Mouse (Mus musculus) stomach, embryonic 14.5 days (tissue): Measurements from ENCODE around the gene Prkch. TPM values are rescaled to one million over a fixed set of nuclear protein-coding genes. Genes with fewer than 3 reads are reported as not detected.

Experiments
- ATAC-seq: fragments of 200-750 bp; cut with Nextera tagmentation; 2 replicates; pipeline ENCODE4 v1.8.0; 2017; ENCODE audit warnings: low read depth, moderate TSS enrichment; ENCODE audit not compliant: insufficient number of reproducible peaks, insufficient read depth, low FRiP score
- H3K27ac ChIP-seq: fragments of 300-500 bp; sonication (generic); 2 replicates; pipeline ENCODE4 v1.5.1; 2014; ENCODE audit warnings: mild to moderate bottlenecking, low read length, moderate library complexity, mixed read lengths
- H3K27me3 ChIP-seq: fragments of 300-500 bp; sonication (generic); 2 replicates; pipeline ENCODE4 v1.6.1; 2014; ENCODE audit warnings: low read length, control low read depth, mixed read lengths; ENCODE audit not compliant: control insufficient read depth, insufficient read depth
- H3K36me3 ChIP-seq: fragments of 300-500 bp; sonication (generic); 2 replicates; pipeline ENCODE4 v1.6.1; 2014; ENCODE audit warnings: mild to moderate bottlenecking, control low read depth, low read length, moderate library complexity, mixed read lengths; ENCODE audit not compliant: control insufficient read depth, insufficient read depth
- H3K4me1 ChIP-seq: fragments of 300-500 bp; sonication (generic); 2 replicates; pipeline ENCODE4 v1.6.1; 2014; ENCODE audit warnings: low read length, control low read depth, mixed read lengths; ENCODE audit not compliant: control insufficient read depth, insufficient read depth
- H3K4me2 ChIP-seq: fragments of 300-500 bp; sonication (generic); replicated peaks from 2 replicates; pipeline ENCODE4 v1.6.1; 2014; ENCODE audit warnings: low read depth, low read length, control low read depth
- H3K4me3 ChIP-seq: fragments of 300-500 bp; sonication (generic); 2 replicates; pipeline ENCODE4 v1.5.1; 2014; ENCODE audit warnings: low read depth, low read length, control low read depth
- H3K9ac ChIP-seq: fragments of 300-500 bp; sonication (generic); replicated peaks from 2 replicates; pipeline ENCODE4 v1.6.1; 2014; ENCODE audit warnings: low read depth, mild to moderate bottlenecking, control low read depth, low read length, moderate library complexity, mixed read lengths
- H3K9me3 ChIP-seq: fragments of 300-500 bp; sonication (generic); 2 replicates; pipeline ENCODE4 v1.6.1; 2016; ENCODE audit warnings: low read depth, low read length, control low read depth; ENCODE audit not compliant: control insufficient read depth
- WGBS: fragments of 180-500 bp; shearing (Covaris S2); extraction: QIAGEN DNeasy Blood & Tissue Kit; methylation state at CpG from one replicate; pipeline ENCODE4 v1.1.7; 2014; 5-methylcytosine and 5-hydroxymethylcytosine counted together
- polyA plus RNA-seq: library from polyadenylated mRNA; unstranded; fragments of >200 nt; fragmentation: Nextera tagmentation; extraction: Ambion mirVana; gene quantifications from 2 replicates; pipeline ENCODE4 v1.2.1, GENCODE M21; 2014

Gene Prkch
- polyA plus RNA-seq, 1 experiment from 2014 or later: 12.1 TPM

- no peaks in the 10 kb centered on the region for H3K9me3 ChIP-seq
- H3K27ac ChIP-seq: no peak overlapping the region
- no peaks in the 10 kb centered on the region for H3K27me3 ChIP-seq
- H3K9ac ChIP-seq: no peak overlapping the region
- no peak overlapping the region for H3K4me3 ChIP-seq
- no peaks in the 10 kb centered on the region; the same call in 1 of the 2 replicates for H3K4me1 ChIP-seq
- WGBS: 79% methylated on average over 13 of the region's 13 CpGs
- ATAC-seq: no peak
- H3K36me3 ChIP-seq: no peaks in the 10 kb centered on the region
- H3K4me2 ChIP-seq: no peak overlapping the region
Measured at GRCm38 (mm10) chr12:73685875-73686274, 101.3 kb downstream of the Prkch start.

GRCm38 (mm10) chr12:73686456-73686855 is 101.9 kb downstream of the Prkch start:
- Histone ChIP-seq H3K9ac (no peak overlapping the region), H3K4me2 (no peak overlapping the region), H3K36me3 (no peaks in the 10 kb centered on the region), H3K4me3 (no peak overlapping the region), H3K4me1 (no peaks in the 10 kb centered on the region; the same call in 1 of the 2 replicates), H3K27ac (no peak overlapping the region), H3K9me3 (no peaks in the 10 kb centered on the region), H3K27me3 (no peaks in the 10 kb centered on the region)
- WGBS: 87% methylated on average over 5 of the region's 5 CpGs
- ATAC-seq: no peak

GRCm38 (mm10) chr12:73687077-73688035 is 102.8 kb downstream of the Prkch start:
- WGBS: 57% methylated on average over 20 of the region's 20 CpGs
- no peak overlapping the region for H3K4me2 ChIP-seq
- no peaks in the 10 kb centered on the region for H3K9me3 ChIP-seq
- H3K4me1 ChIP-seq: no peaks in the 10 kb centered on the region; the same call in 1 of the 2 replicates
- no peak overlapping the region for H3K9ac ChIP-seq
- H3K27me3 ChIP-seq: no peaks in the 10 kb centered on the region
- no peak overlapping the region for H3K4me3 ChIP-seq
- no peak overlapping the region for H3K27ac ChIP-seq
- peak; percentile 69; the same call in 1 of the 2 replicates for ATAC-seq
- no peaks in the 10 kb centered on the region for H3K36me3 ChIP-seq

- H3K9ac ChIP-seq: no peak overlapping the region
- H3K4me3 ChIP-seq: no peak overlapping the region
- WGBS: 15% methylated on average over 4 of the region's 4 CpGs
- H3K27ac ChIP-seq: no peak overlapping the region
- peaks cover 3% of the 10 kb centered on the region; the same call in 1 of the 2 replicates for H3K4me1 ChIP-seq
- no peak for ATAC-seq
- no peaks in the 10 kb centered on the region for H3K9me3 ChIP-seq
- H3K36me3 ChIP-seq: no peaks in the 10 kb centered on the region
- H3K4me2 ChIP-seq: no peak overlapping the region
- H3K27me3 ChIP-seq: no peaks in the 10 kb centered on the region
Measured at GRCm38 (mm10) chr12:73692321-73692720, 107.7 kb downstream of the Prkch start.

GRCm38 (mm10) chr12:73693347-73693746 is 108.8 kb downstream of the Prkch start:
- H3K9ac ChIP-seq: no peak overlapping the region
- H3K27me3 ChIP-seq: no peaks in the 10 kb centered on the region
- H3K4me1 ChIP-seq: 0 out of 2 replicates have a peak, but pooled peaks cover 3% of the 10 kb centered on the region
- no peak overlapping the region for H3K4me3 ChIP-seq
- H3K9me3 ChIP-seq: no peaks in the 10 kb centered on the region
- WGBS: 27% methylated on average over 4 of the region's 4 CpGs
- H3K27ac ChIP-seq: no peak overlapping the region
- ATAC-seq: no peak
- no peaks in the 10 kb centered on the region for H3K36me3 ChIP-seq
- no peak overlapping the region for H3K4me2 ChIP-seq

GRCm38 (mm10) chr12:73694690-73695089 is 110.1 kb downstream of the Prkch start:
- 46% methylated on average over 13 of the region's 13 CpGs for WGBS
- H3K36me3 ChIP-seq: no peaks in the 10 kb centered on the region
- H3K4me3 ChIP-seq: no peak overlapping the region
- no peak for ATAC-seq
- H3K27ac ChIP-seq: no peak overlapping the region
- H3K9ac ChIP-seq: no peak overlapping the region
- H3K9me3 ChIP-seq: no peaks in the 10 kb centered on the region
- H3K4me1 ChIP-seq: 0 out of 2 replicates have a peak, but pooled peaks cover 3% of the 10 kb centered on the region
- no peak overlapping the region; the same call in 1 of the 2 replicates for H3K4me2 ChIP-seq
- H3K27me3 ChIP-seq: no peaks in the 10 kb centered on the region

- 64% methylated on average over 16 of the region's 16 CpGs for WGBS
- Histone ChIP-seq H3K4me1 (0 out of 2 replicates have a peak, but pooled peaks cover 3% of the 10 kb centered on the region), H3K4me2 (no peak overlapping the region), H3K27ac (no peak overlapping the region), H3K4me3 (no peak overlapping the region), H3K27me3 (no peaks in the 10 kb centered on the region), H3K36me3 (no peaks in the 10 kb centered on the region), H3K9ac (no peak overlapping the region), H3K9me3 (no peaks in the 10 kb centered on the region)
- no peak for ATAC-seq
Measured at GRCm38 (mm10) chr12:73695110-73695509, 110.5 kb downstream of the Prkch start.

GRCm38 (mm10) chr12:73696084-73696483 is 111.5 kb downstream of the Prkch start:
- WGBS: 80% methylated on average over 4 of the region's 4 CpGs
- Histone ChIP-seq H3K4me1 (0 out of 2 replicates have a peak, but pooled peaks cover 3% of the 10 kb centered on the region), H3K4me3 (no peak overlapping the region), H3K9ac (no peak overlapping the region), H3K27me3 (no peaks in the 10 kb centered on the region), H3K27ac (no peak overlapping the region), H3K36me3 (no peaks in the 10 kb centered on the region), H3K4me2 (no peak overlapping the region), H3K9me3 (no peaks in the 10 kb centered on the region)
- no peak for ATAC-seq
